Mouse (Mus musculus): ENCODE measurements around the gene Olfr800. TPM values are rescaled to one million over a fixed set of nuclear protein-coding genes. Genes with fewer than 3 reads are reported as not detected.

Gene Olfr800
- polyA plus RNA-seq (2015; fragmentation: Nextera tagmentation; extraction: Ambion mirVana), result not detected in 2 replicates

GRCm38 (mm10) chr10:129657394-129657793 is at the start of gene Olfr800:
Gene Olfr800 (plus strand): TSS chr10:129657694.
- H3K4me2 ChIP-seq, result no peak within 1 kb of the TSS
- H3K9me3 ChIP-seq, result no peaks in the 10 kb centered on the region
- H3K9ac ChIP-seq, result no peak within 1 kb of the TSS
- H3K27ac ChIP-seq, result no peak within 1 kb of the TSS
- H3K4me1 ChIP-seq, result no peaks in the 10 kb centered on the region
- no peaks in the 10 kb centered on the region for H3K36me3 ChIP-seq (replicated peaks)
- no peaks in the 10 kb centered on the region for H3K27me3 ChIP-seq (replicated peaks)
- H3K4me3 ChIP-seq, result no peak within 1 kb of the TSS
- no peak for ATAC-seq (replicated peaks)

GRCm38 (mm10) chr10:129612470-129612869 is 45.0 kb upstream of the Olfr800 start, which contains the start of gene Olfr796:
Gene Olfr796 (minus strand): TSS chr10:129612570.
- WGBS, result 97% methylated on average over 1 of the region's 1 CpGs
- no peak for ATAC-seq (replicated peaks)
- H3K4me2 ChIP-seq, result no peak within 1 kb of the TSS
- no peak within 1 kb of the TSS for H3K9ac ChIP-seq
- no peaks in the 10 kb centered on the region for H3K36me3 ChIP-seq (replicated peaks)
- no peak within 1 kb of the TSS for H3K4me3 ChIP-seq
- no peaks in the 10 kb centered on the region for H3K4me1 ChIP-seq
- no peaks in the 10 kb centered on the region for H3K27me3 ChIP-seq (replicated peaks)
- H3K9me3 ChIP-seq, result no peaks in the 10 kb centered on the region
- no peak within 1 kb of the TSS for H3K27ac ChIP-seq

DNA sequence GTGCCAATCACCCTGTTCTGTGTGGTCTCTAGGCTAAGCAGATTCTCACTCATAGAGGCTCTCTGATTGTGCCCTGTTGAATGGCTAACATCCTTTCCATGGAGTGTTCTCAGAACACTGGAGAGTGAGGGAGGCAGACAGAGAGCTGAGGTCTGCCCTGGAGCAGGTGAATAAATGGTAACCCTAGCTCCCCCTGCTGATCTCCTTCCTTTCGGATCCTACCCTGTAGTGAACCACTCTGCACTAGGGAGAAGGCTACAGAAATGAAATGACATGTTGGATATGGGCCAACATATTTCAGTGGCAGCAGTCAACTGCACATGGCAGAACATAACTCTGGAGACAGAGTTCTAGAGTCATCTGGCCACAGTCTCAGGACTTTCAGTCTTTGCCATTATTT is 35.8 kb upstream of the Olfr800 start:
- Histone ChIP-seq H3K4me1 (no peaks in the 10 kb centered on the region), H3K4me3 (no peak overlapping the region), H3K36me3 (replicated peaks) (no peaks in the 10 kb centered on the region), H3K27me3 (replicated peaks) (no peaks in the 10 kb centered on the region), H3K27ac (no peak overlapping the region), H3K4me2 (no peak overlapping the region), H3K9me3 (no peaks in the 10 kb centered on the region), H3K9ac (no peak overlapping the region)
- no peak for ATAC-seq (replicated peaks)
- WGBS, result 17% methylated on average over 1 of the region's 1 CpGs

GRCm38 (mm10) chr10:129623251-129623650 is 34.2 kb upstream of the Olfr800 start:
- Histone ChIP-seq H3K4me1 (no peaks in the 10 kb centered on the region), H3K27ac (no peak overlapping the region), H3K27me3 (replicated peaks) (no peaks in the 10 kb centered on the region), H3K4me3 (no peak overlapping the region), H3K9me3 (no peaks in the 10 kb centered on the region), H3K36me3 (replicated peaks) (no peaks in the 10 kb centered on the region), H3K9ac (no peak overlapping the region), H3K4me2 (no peak overlapping the region)
- ATAC-seq (replicated peaks), result no peak

GRCm38 (mm10) chr10:129627834-129628233 is 29.7 kb upstream of the Olfr800 start, which contains the start of gene Olfr798:
Gene Olfr798 (minus strand): TSS chr10:129627934.
- no peak within 1 kb of the TSS for H3K4me2 ChIP-seq
- no peaks in the 10 kb centered on the region for H3K4me1 ChIP-seq
- WGBS, result 74% methylated on average over 1 of the region's 1 CpGs
- no peak for ATAC-seq (replicated peaks)
- H3K4me3 ChIP-seq, result no peak within 1 kb of the TSS
- no peaks in the 10 kb centered on the region for H3K9me3 ChIP-seq
- H3K27me3 ChIP-seq (replicated peaks), result no peaks in the 10 kb centered on the region
- H3K36me3 ChIP-seq (replicated peaks), result no peaks in the 10 kb centered on the region
- no peak within 1 kb of the TSS for H3K9ac ChIP-seq
- H3K27ac ChIP-seq, result no peak within 1 kb of the TSS

- H3K9me3 ChIP-seq, result no peaks in the 10 kb centered on the region
- H3K4me2 ChIP-seq, result no peak within 1 kb of the TSS
- WGBS, result 25% methylated on average over 1 of the region's 1 CpGs
- no peaks in the 10 kb centered on the region for H3K36me3 ChIP-seq (replicated peaks)
- no peak within 1 kb of the TSS for H3K4me3 ChIP-seq
- H3K27me3 ChIP-seq (replicated peaks), result no peaks in the 10 kb centered on the region
- no peak within 1 kb of the TSS for H3K27ac ChIP-seq
- no peak for ATAC-seq (replicated peaks)
- no peaks in the 10 kb centered on the region for H3K4me1 ChIP-seq
- H3K9ac ChIP-seq, result no peak within 1 kb of the TSS
Measured at GRCm38 (mm10) chr10:129637184-129637583, 20.3 kb upstream of the Olfr800 start, which contains the start of gene Olfr799. Gene Olfr799 (plus strand): TSS chr10:129637484.

- Histone ChIP-seq H3K36me3 (replicated peaks) (no peaks in the 10 kb centered on the region), H3K27ac (no peak overlapping the region), H3K4me2 (no peak overlapping the region), H3K27me3 (replicated peaks) (no peaks in the 10 kb centered on the region), H3K4me1 (no peaks in the 10 kb centered on the region), H3K9me3 (no peaks in the 10 kb centered on the region), H3K4me3 (no peak overlapping the region), H3K9ac (no peak overlapping the region)
- 88% methylated on average over 1 of the region's 1 CpGs for WGBS
- ATAC-seq (replicated peaks), result no peak
Measured at GRCm38 (mm10) chr10:129651763-129652162, 5.7 kb upstream of the Olfr800 start.

GRCm38 (mm10) chr10:129673765-129674164 is 16.3 kb downstream of the Olfr800 start, which contains the start of gene Olfr801:
Gene Olfr801 (minus strand): TSS chr10:129673865.
- H3K4me2 ChIP-seq, result no peak within 1 kb of the TSS
- WGBS, result 92% methylated on average over 1 of the region's 1 CpGs
- no peaks in the 10 kb centered on the region for H3K4me1 ChIP-seq
- no peak for ATAC-seq (replicated peaks)
- H3K9me3 ChIP-seq, result no peaks in the 10 kb centered on the region
- H3K4me3 ChIP-seq, result no peak within 1 kb of the TSS
- H3K9ac ChIP-seq, result no peak within 1 kb of the TSS
- no peaks in the 10 kb centered on the region for H3K36me3 ChIP-seq (replicated peaks)
- no peaks in the 10 kb centered on the region for H3K27me3 ChIP-seq (replicated peaks)
- H3K27ac ChIP-seq, result no peak within 1 kb of the TSS

DNA sequence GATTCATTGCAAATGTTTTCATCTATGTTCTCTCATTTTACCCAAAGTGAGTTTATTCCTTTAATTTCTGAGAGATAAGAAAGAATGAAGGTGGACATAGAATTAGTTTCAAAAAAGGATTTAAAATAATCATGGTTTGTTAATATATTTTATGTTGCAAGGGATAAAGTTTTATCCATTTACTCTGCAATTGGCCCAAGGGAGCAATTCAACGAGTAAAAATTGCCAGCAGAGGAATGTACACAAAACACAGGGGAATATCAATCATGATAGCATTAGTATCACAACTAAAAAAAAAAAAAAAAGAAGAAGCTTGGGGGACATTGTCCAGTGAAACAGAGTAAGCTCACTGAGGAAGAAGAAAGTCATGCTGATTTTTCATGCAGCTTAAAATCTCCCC is 30.6 kb downstream of the Olfr800 start, which contains the start of gene Olfr802:
Gene Olfr802 (minus strand): TSS at position 101 of the 400 bp plus-strand sequence.
- Histone ChIP-seq H3K27ac (no peak within 1 kb of the TSS), H3K4me1 (no peaks in the 10 kb centered on the region), H3K27me3 (replicated peaks) (no peaks in the 10 kb centered on the region), H3K9ac (no peak within 1 kb of the TSS), H3K9me3 (no peaks in the 10 kb centered on the region), H3K4me2 (no peak within 1 kb of the TSS), H3K4me3 (no peak within 1 kb of the TSS), H3K36me3 (replicated peaks) (no peaks in the 10 kb centered on the region)
- ATAC-seq (replicated peaks), result no peak
- 61% methylated on average over 1 of the region's 1 CpGs for WGBS

DNA sequence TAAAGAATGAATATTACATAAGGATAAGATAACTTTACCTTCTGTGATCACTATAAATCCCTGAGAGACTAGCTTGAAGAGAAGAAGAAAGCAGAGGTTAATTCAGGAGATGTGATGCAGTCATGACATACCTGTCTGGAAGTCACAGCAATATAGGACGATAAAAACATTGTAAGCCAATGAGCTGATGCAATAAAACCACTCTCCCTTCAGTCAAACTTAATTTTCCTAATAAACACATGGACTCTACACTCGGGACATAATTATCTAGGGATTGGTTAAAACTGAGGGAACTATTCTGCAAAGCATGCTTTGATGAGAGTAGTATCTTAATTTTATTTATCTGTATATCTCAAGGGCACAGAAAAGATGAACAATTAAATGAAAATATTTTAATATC is 36.7 kb downstream of the Olfr800 start, which contains the start of gene Olfr803:
Gene Olfr803 (minus strand): TSS at position 101 of the 400 bp plus-strand sequence.
- no peaks in the 10 kb centered on the region for H3K27me3 ChIP-seq (replicated peaks)
- H3K9me3 ChIP-seq, result no peaks in the 10 kb centered on the region
- H3K36me3 ChIP-seq (replicated peaks), result no peaks in the 10 kb centered on the region
- no peak within 1 kb of the TSS for H3K27ac ChIP-seq
- H3K4me1 ChIP-seq, result no peaks in the 10 kb centered on the region
- H3K4me3 ChIP-seq, result no peak within 1 kb of the TSS
- H3K9ac ChIP-seq, result no peak within 1 kb of the TSS
- WGBS, result 86% methylated on average over 2 of the region's 2 CpGs
- H3K4me2 ChIP-seq, result no peak within 1 kb of the TSS
- ATAC-seq (replicated peaks), result no peak

DNA sequence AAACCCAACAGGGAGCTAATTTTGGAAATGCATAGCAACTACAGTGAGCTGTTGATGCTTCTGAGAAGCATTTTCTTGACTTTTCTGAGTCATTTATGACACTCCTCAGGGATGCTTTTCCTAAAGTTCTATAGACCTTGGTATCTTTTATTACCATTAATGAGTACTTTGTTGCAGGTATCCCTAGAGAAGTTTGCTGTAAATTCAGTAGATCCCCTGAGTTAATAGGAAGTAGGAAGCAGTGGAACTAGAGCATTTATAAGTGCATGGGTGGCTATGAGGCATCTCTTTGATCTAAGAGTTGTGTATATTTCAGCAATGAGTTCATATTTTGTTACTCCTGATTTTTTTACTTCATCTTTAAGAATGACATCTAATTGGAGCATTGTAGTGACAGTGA is 45.4 kb downstream of the Olfr800 start, which contains the start of gene Olfr804:
Gene Olfr804 (plus strand): TSS at position 301 of the 400 bp plus-strand sequence.
- no peak for ATAC-seq (replicated peaks)
- Histone ChIP-seq H3K27me3 (replicated peaks) (no peaks in the 10 kb centered on the region), H3K36me3 (replicated peaks) (no peaks in the 10 kb centered on the region), H3K9ac (no peak within 1 kb of the TSS), H3K4me3 (no peak within 1 kb of the TSS), H3K27ac (no peak within 1 kb of the TSS), H3K4me2 (no peak within 1 kb of the TSS), H3K9me3 (no peaks in the 10 kb centered on the region), H3K4me1 (no peaks in the 10 kb centered on the region)
